Mouse (Mus musculus) ES-Bruce4 (cell line): Measurements from ENCODE around the gene Fgfrl1. TPM values are rescaled to one million over a fixed set of nuclear protein-coding genes. Genes with fewer than 3 reads are reported as not detected.

Experiments
- H3K27ac ChIP-seq: 2 replicates; pipeline ENCODE4 v1.5.1; 2012; ENCODE audit warnings: low read length, inconsistent platforms; ENCODE audit not compliant: insufficient read depth
- H3K27me3 ChIP-seq: 2 replicates; pipeline ENCODE4 v1.6.1; 2012; ENCODE audit warnings: mild to moderate bottlenecking, low read length, inconsistent platforms; ENCODE audit not compliant: control insufficient read depth, poor library complexity, insufficient read depth, severe bottlenecking
- H3K36me3 ChIP-seq: 2 replicates; pipeline ENCODE4 v1.6.1; 2012; ENCODE audit warnings: inconsistent platforms, mild to moderate bottlenecking, low read length, moderate library complexity; ENCODE audit not compliant: control insufficient read depth, poor library complexity, insufficient read depth, severe bottlenecking
- H3K4me1 ChIP-seq: one replicate; pipeline ENCODE4 v1.8.1; 2011; ENCODE audit warnings: low read length; ENCODE audit not compliant: control insufficient read depth, insufficient read depth
- H3K4me3 ChIP-seq: 2 replicates; pipeline ENCODE4 v1.5.1; 2011; ENCODE audit warnings: low read depth, mild to moderate bottlenecking, low read length
- H3K9ac ChIP-seq: 2 replicates; pipeline ENCODE4 v1.6.1; 2012; ENCODE audit warnings: low read depth, mild to moderate bottlenecking, inconsistent platforms; ENCODE audit not compliant: poor library complexity, severe bottlenecking
- H3K9me3 ChIP-seq: replicated peaks from 2 replicates; pipeline ENCODE4 v1.6.1; 2012; ENCODE audit warnings: mild to moderate bottlenecking, low read length, inconsistent platforms; ENCODE audit not compliant: control insufficient read depth, poor library complexity, insufficient read depth, severe bottlenecking
- CTCF ChIP-seq: IDR thresholded peaks from one replicate; pipeline ENCODE4 v1.8.1; 2011; ENCODE audit warnings: low read depth, low read length
- EP300 ChIP-seq: IDR thresholded peaks from 2 replicates; pipeline ENCODE4 v1.6.1; 2011; ENCODE audit warnings: low read depth, low read length; ENCODE audit not compliant: insufficient read depth
- POLR2A ChIP-seq: IDR thresholded peaks from one replicate; pipeline ENCODE4 v1.8.1; 2011; ENCODE audit warnings: low read length; ENCODE audit not compliant: insufficient read depth
- polyA plus RNA-seq: library from polyadenylated mRNA; stranded (reverse); fragments of >200 nt; gene quantifications from 2 replicates; pipeline ENCODE4 v1.2.4, GENCODE M21; 2011; ENCODE audit warnings: low read depth; ENCODE audit not compliant: missing spikeins, insufficient read depth, insufficient read length

Fgfrl1 gene
- polyA plus RNA-seq, 1 experiment: 8.9 TPM

- H3K9ac ChIP-seq: no peak overlapping the region
- no peaks in the 10 kb centered on the region for H3K27me3 ChIP-seq
- TF ChIP-seq CTCF (no peak), POLR2A (no peak), EP300 (no peak)
- no peaks in the 10 kb centered on the region for H3K4me1 ChIP-seq
- no peak overlapping the region for H3K27ac ChIP-seq
- H3K36me3 ChIP-seq: no peaks in the 10 kb centered on the region
- no peak overlapping the region for H3K4me3 ChIP-seq
- H3K9me3 ChIP-seq: no peaks in the 10 kb centered on the region
Observed at GRCm38 (mm10) chr5:108711968-108712367, 19.8 kb downstream of the Fgfrl1 start.

DNA sequence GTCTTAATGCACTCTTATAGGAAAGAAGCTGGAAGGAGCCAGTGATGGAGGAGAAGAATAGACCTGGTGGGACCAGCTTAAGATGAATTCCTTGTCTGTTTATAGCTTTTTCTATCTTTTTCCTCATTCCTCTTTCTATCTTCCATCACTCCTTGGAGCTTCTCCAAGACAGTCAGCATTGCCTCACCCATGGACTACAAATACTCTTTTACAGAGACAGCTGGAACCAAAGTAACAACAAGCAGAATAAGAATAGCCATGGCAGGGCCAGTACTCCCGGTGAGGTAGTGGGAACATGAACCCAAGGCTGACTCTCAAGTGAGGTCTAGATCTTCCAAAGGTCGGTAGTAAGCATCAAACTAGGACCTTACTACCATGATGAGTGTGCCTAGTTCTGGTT lies 20.9 kb downstream of the Fgfrl1 start:
- Histone ChIP-seq H3K36me3 (no peaks in the 10 kb centered on the region), H3K4me3 (no peak overlapping the region), H3K9ac (no peak overlapping the region), H3K9me3 (no peaks in the 10 kb centered on the region), H3K4me1 (no peaks in the 10 kb centered on the region), H3K27ac (no peak overlapping the region), H3K27me3 (no peaks in the 10 kb centered on the region)
- TF ChIP-seq EP300: no peak
- no peak for TF ChIP-seq POLR2A
- TF ChIP-seq CTCF: no peak

DNA sequence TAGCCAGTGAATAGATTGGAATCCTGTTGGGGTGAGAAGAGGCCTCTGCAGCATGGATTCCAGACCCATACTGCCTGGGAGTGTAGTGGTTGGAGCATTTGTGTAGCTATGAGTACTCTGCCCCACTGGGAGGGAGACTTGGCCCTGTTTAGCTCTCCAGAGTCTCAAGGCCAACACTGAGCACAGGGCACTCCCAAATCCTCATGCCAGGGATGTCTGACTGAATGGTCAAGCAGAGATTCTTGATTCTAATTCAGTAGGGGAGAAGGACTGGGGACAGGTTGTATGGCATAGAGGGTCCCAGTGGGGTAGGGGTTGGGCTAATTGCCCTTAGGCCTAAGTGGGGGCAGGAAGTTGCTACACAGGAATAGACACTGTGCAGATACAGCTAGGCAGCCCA lies 21.5 kb downstream of the Fgfrl1 start:
- no peak for TF ChIP-seq POLR2A
- no peak for TF ChIP-seq CTCF
- no peak for TF ChIP-seq EP300
- Histone ChIP-seq H3K36me3 (no peaks in the 10 kb centered on the region), H3K4me3 (no peak overlapping the region), H3K27me3 (no peaks in the 10 kb centered on the region), H3K27ac (no peak overlapping the region), H3K4me1 (no peaks in the 10 kb centered on the region), H3K9ac (no peak overlapping the region), H3K9me3 (no peaks in the 10 kb centered on the region)

- Histone ChIP-seq H3K9me3 (no peaks in the 10 kb centered on the region), H3K27me3 (no peaks in the 10 kb centered on the region), H3K4me3 (no peak overlapping the region), H3K36me3 (no peaks in the 10 kb centered on the region), H3K4me1 (no peaks in the 10 kb centered on the region), H3K9ac (no peak overlapping the region), H3K27ac (no peak overlapping the region)
- TF ChIP-seq CTCF (no peak), POLR2A (no peak), EP300 (no peak)
Observed at GRCm38 (mm10) chr5:108714149-108714548, 22.0 kb downstream of the Fgfrl1 start.

DNA sequence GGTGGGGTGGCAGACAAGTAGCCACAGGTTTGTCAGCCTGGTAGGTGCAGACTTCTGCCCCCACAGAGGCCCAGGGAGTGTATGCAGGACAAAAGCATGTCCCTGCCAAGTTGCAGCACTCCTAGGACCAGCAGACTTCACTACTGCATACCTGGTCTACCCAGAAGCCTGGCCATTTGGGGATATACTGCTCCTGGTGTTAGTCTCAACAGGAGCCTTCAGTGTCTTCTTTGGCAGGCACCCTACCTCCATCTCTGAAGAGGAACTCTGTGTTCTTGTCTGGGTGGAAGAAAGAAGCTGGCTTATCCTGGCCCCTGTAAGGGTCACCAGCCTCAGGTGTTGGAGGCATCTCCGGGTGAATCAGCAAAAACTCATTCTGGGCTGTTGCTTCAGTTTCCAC lies 23.8 kb downstream of the Fgfrl1 start:
- Histone ChIP-seq H3K9me3 (no peaks in the 10 kb centered on the region), H3K9ac (no peak overlapping the region), H3K4me1 (no peaks in the 10 kb centered on the region), H3K27me3 (no peaks in the 10 kb centered on the region), H3K4me3 (no peak overlapping the region), H3K36me3 (no peaks in the 10 kb centered on the region), H3K27ac (no peak overlapping the region)
- no peak for TF ChIP-seq POLR2A
- TF ChIP-seq EP300: no peak
- no peak for TF ChIP-seq CTCF

GRCm38 (mm10) chr5:108718051-108718450 lies 25.9 kb downstream of the Fgfrl1 start:
- Histone ChIP-seq H3K27me3 (no peaks in the 10 kb centered on the region), H3K4me3 (no peak overlapping the region), H3K27ac (no peak overlapping the region), H3K36me3 (no peaks in the 10 kb centered on the region), H3K9ac (no peak overlapping the region), H3K4me1 (no peaks in the 10 kb centered on the region), H3K9me3 (no peaks in the 10 kb centered on the region)
- TF ChIP-seq EP300 (no peak), CTCF (no peak), POLR2A (no peak)
